7 mouse cellular contexts compared by ENCODE assay signal in the genomic region with DNA sequence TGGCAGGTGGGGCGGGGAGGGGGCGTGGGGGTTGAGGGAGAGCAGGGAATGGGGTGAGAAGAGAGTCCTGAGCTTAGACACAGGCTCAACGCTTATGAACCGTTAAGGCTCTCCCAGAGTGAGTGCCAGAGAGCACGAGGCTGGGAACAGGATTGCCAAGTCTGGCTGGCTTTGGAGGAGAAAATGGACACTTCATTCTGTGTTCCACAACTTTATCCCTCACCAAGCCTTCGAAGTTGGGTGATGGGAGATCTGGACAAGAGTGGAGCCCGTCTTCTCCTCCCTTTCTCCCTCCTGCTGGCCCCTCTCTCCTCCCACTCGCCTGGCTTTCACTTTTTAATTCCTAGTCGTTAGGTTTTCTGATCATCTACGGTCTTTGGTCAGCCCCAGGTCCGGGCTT. TPM values are rescaled to one million over a fixed set of nuclear protein-coding genes. Genes with fewer than 3 reads are reported as not detected.
A peak's percentile ranks its signal among the peaks of the same experiment; 100 is the strongest.
DNase-seq lines count a peak whose midpoint lies in the region; ATAC-seq lines count a peak whose summit lies in the region.

No protein-coding gene starts in this region.

- H3K9ac ChIP-seq in lung, embryonic 16.5 days (ENCODE audit: low read length): peak overlapping the region; percentile 78
- H3K9ac ChIP-seq in forebrain, embryonic 12.5 days: peak overlapping the region; percentile 70; the same call in 1 of the 2 replicates
- peak overlapping the region; percentile 55; the same call in 1 of the 2 replicates for H3K9ac ChIP-seq in limb, embryonic 12.5 days (replicated peaks)
- no peak overlapping the region for H3K9ac ChIP-seq in stomach, embryonic 15.5 days

- H3K4me1 ChIP-seq in lung, embryonic 16.5 days (replicated peaks; ENCODE audit: control insufficient read depth, insufficient read depth, low read length): peaks cover 8% of the 10 kb centered on the region; the same call in 1 of the 2 replicates
- H3K4me1 ChIP-seq in forebrain, embryonic 12.5 days: peaks cover 12% of the 10 kb centered on the region
- H3K4me1 ChIP-seq in limb, embryonic 12.5 days (replicated peaks): peaks cover 9% of the 10 kb centered on the region
- 0 out of 2 replicates have a peak, but pooled peaks cover 2% of the 10 kb centered on the region for H3K4me1 ChIP-seq in stomach, embryonic 15.5 days

- peak; percentile 6; the same call in 1 of the 2 replicates for ATAC-seq in lung, embryonic 16.5 days (ENCODE audit: low read depth)
- no peak for ATAC-seq in forebrain, embryonic 12.5 days (ENCODE audit: low FRiP score)
- no peak for ATAC-seq in limb, embryonic 12.5 days (ENCODE audit: insufficient number of reproducible peaks, insufficient read depth, low FRiP score, low TSS enrichment, low read depth)
- ATAC-seq in stomach, embryonic 15.5 days (ENCODE audit: insufficient read depth, low FRiP score, low read depth): no peak
- no peak for ATAC-seq in granulocyte monocyte progenitor cell, adult 5-6 weeks (replicated peaks; ENCODE audit: poor library complexity, severe bottlenecking)

- H3K4me2 ChIP-seq in lung, embryonic 16.5 days (ENCODE audit: low read depth, low read length): peak overlapping the region; percentile 93
- peak overlapping the region; percentile 99 for H3K4me2 ChIP-seq in forebrain, embryonic 12.5 days
- H3K4me2 ChIP-seq in limb, embryonic 12.5 days: peak overlapping the region; percentile 95
- peak overlapping the region; percentile 95 for H3K4me2 ChIP-seq in stomach, embryonic 15.5 days

- 10% methylated on average over 11 of the region's 11 CpGs for WGBS in lung, embryonic 16.5 days
- WGBS in forebrain, embryonic 12.5 days: 27% methylated on average over 11 of the region's 11 CpGs
- 24% methylated on average over 11 of the region's 11 CpGs for WGBS in limb, embryonic 12.5 days
- WGBS in stomach, embryonic 15.5 days: 21% methylated on average over 11 of the region's 11 CpGs

- H3K36me3 ChIP-seq in lung, embryonic 16.5 days (ENCODE audit: control insufficient read depth, insufficient read depth, low read length): no peaks in the 10 kb centered on the region; the same call in 1 of the 2 replicates
- H3K36me3 ChIP-seq in forebrain, embryonic 12.5 days (replicated peaks): no peaks in the 10 kb centered on the region
- H3K36me3 ChIP-seq in limb, embryonic 12.5 days: no peaks in the 10 kb centered on the region
- peaks cover 3% of the 10 kb centered on the region; the same call in 1 of the 2 replicates for H3K36me3 ChIP-seq in stomach, embryonic 15.5 days

- no peak for DNase-seq in lung, adult 18-20 months
- DNase-seq in testis, postnatal 14 days (ENCODE audit: low spot score): no peak

- H3K27ac ChIP-seq in lung, embryonic 16.5 days (ENCODE audit: low read length): no peak overlapping the region
- no peak overlapping the region for H3K27ac ChIP-seq in forebrain, embryonic 12.5 days
- no peak overlapping the region for H3K27ac ChIP-seq in limb, embryonic 12.5 days
- no peak overlapping the region for H3K27ac ChIP-seq in stomach, embryonic 15.5 days

- no peaks in the 10 kb centered on the region for H3K9me3 ChIP-seq in lung, embryonic 16.5 days (ENCODE audit: control insufficient read depth, low read length)
- H3K9me3 ChIP-seq in forebrain, embryonic 12.5 days: no peaks in the 10 kb centered on the region
- H3K9me3 ChIP-seq in limb, embryonic 12.5 days: no peaks in the 10 kb centered on the region
- no peaks in the 10 kb centered on the region for H3K9me3 ChIP-seq in stomach, embryonic 15.5 days

- peaks cover 3% of the 10 kb centered on the region; the same call in 1 of the 2 replicates for H3K27me3 ChIP-seq in lung, embryonic 16.5 days (ENCODE audit: control insufficient read depth, insufficient read depth, low read depth, low read length)
- peaks cover 44% of the 10 kb centered on the region for H3K27me3 ChIP-seq in forebrain, embryonic 12.5 days
- H3K27me3 ChIP-seq in limb, embryonic 12.5 days: peaks cover 25% of the 10 kb centered on the region
- H3K27me3 ChIP-seq in stomach, embryonic 15.5 days (replicated peaks): no peaks in the 10 kb centered on the region

- peak overlapping the region; percentile 66 for H3K4me3 ChIP-seq in lung, embryonic 16.5 days (ENCODE audit: low read length)
- H3K4me3 ChIP-seq in forebrain, embryonic 12.5 days (replicated peaks): peak overlapping the region; percentile 59
- peak overlapping the region; percentile 63 for H3K4me3 ChIP-seq in limb, embryonic 12.5 days (replicated peaks)
- peak overlapping the region; percentile 62 for H3K4me3 ChIP-seq in stomach, embryonic 15.5 days (replicated peaks)

RNA-seq across cellular contexts. Expression of a gene that starts 0.6 kb away (rescaled TPM):
- polyA plus RNA-seq in lung, embryonic 16.5 days (2015; fragmentation: Nextera tagmentation; extraction: Ambion mirVana): 9.5 and 10.2 TPM in 2 replicates
- polyA plus RNA-seq in forebrain, embryonic 12.5 days (2016; fragmentation: Nextera tagmentation; extraction: Ambion mirVana): 1.3 and 1.4 TPM in 2 replicates
- polyA plus RNA-seq in limb, embryonic 12.5 days (2016; fragmentation: Nextera tagmentation; extraction: Ambion mirVana): 3.0 and 3.1 TPM in 2 replicates
- polyA plus RNA-seq in stomach, embryonic 15.5 days (2015; fragmentation: Nextera tagmentation; extraction: Ambion mirVana): 5.1 and 5.3 TPM in 2 replicates
- total RNA-seq in granulocyte monocyte progenitor cell, adult 5-6 weeks (2014; fragmentation: Nextera tagmentation): 7.4 and 8.5 TPM in 2 replicates
- 0.57 and 2.9 TPM in 2 replicates for total RNA-seq in granulocyte monocyte progenitor cell, adult 5-6 weeks (2017)

RNA-seq across cellular contexts. Expression of a gene that starts 25.1 kb away (rescaled TPM):
- 2.2 and 2.3 TPM in 2 replicates for polyA plus RNA-seq in lung, embryonic 16.5 days (2015; fragmentation: Nextera tagmentation; extraction: Ambion mirVana)
- polyA plus RNA-seq in forebrain, embryonic 12.5 days (2016; fragmentation: Nextera tagmentation; extraction: Ambion mirVana): 0.11 and 0.19 TPM in 2 replicates
- 0.53 and 0.90 TPM in 2 replicates for polyA plus RNA-seq in limb, embryonic 12.5 days (2016; fragmentation: Nextera tagmentation; extraction: Ambion mirVana)
- 0.68 and 0.75 TPM in 2 replicates for polyA plus RNA-seq in stomach, embryonic 15.5 days (2015; fragmentation: Nextera tagmentation; extraction: Ambion mirVana)
- 1.0 TPM in 1 of 2 replicates, not detected in the other for total RNA-seq in granulocyte monocyte progenitor cell, adult 5-6 weeks (2014; fragmentation: Nextera tagmentation)
- not detected in 2 replicates for total RNA-seq in granulocyte monocyte progenitor cell, adult 5-6 weeks (2017)

RNA-seq across cellular contexts. Expression of a gene that starts 26.8 kb away (rescaled TPM):
- polyA plus RNA-seq in lung, embryonic 16.5 days (2015; fragmentation: Nextera tagmentation; extraction: Ambion mirVana): 0.65 and 1.6 TPM in 2 replicates
- not detected in 2 replicates for polyA plus RNA-seq in forebrain, embryonic 12.5 days (2016; fragmentation: Nextera tagmentation; extraction: Ambion mirVana)
- polyA plus RNA-seq in limb, embryonic 12.5 days (2016; fragmentation: Nextera tagmentation; extraction: Ambion mirVana): not detected in 2 replicates
- polyA plus RNA-seq in stomach, embryonic 15.5 days (2015; fragmentation: Nextera tagmentation; extraction: Ambion mirVana): 0.35 and 0.86 TPM in 2 replicates
- 0.45 TPM in 1 of 2 replicates, not detected in the other for total RNA-seq in granulocyte monocyte progenitor cell, adult 5-6 weeks (2014; fragmentation: Nextera tagmentation)
- 0.67 and 1.6 TPM in 2 replicates for total RNA-seq in granulocyte monocyte progenitor cell, adult 5-6 weeks (2017)

RNA-seq across cellular contexts. Expression of a gene that starts 58.7 kb away (rescaled TPM):
- polyA plus RNA-seq in lung, embryonic 16.5 days (2015; fragmentation: Nextera tagmentation; extraction: Ambion mirVana): 158 and 164 TPM in 2 replicates
- 134 and 135 TPM in 2 replicates for polyA plus RNA-seq in forebrain, embryonic 12.5 days (2016; fragmentation: Nextera tagmentation; extraction: Ambion mirVana)
- polyA plus RNA-seq in limb, embryonic 12.5 days (2016; fragmentation: Nextera tagmentation; extraction: Ambion mirVana): 172 and 174 TPM in 2 replicates
- polyA plus RNA-seq in stomach, embryonic 15.5 days (2015; fragmentation: Nextera tagmentation; extraction: Ambion mirVana): 193 and 202 TPM in 2 replicates
- total RNA-seq in granulocyte monocyte progenitor cell, adult 5-6 weeks (2014; fragmentation: Nextera tagmentation): 30.6 and 39.4 TPM in 2 replicates
- total RNA-seq in granulocyte monocyte progenitor cell, adult 5-6 weeks (2017): 39.6 and 43.5 TPM in 2 replicates
